Mouse (Mus musculus) G1E (cell line): Measurements from ENCODE around the gene Ralgps1. TPM values are rescaled to one million over a fixed set of nuclear protein-coding genes. Genes with fewer than 3 reads are reported as not detected.

ENCODE experiments used
- ATAC-seq: 2 replicates; pipeline ENCODE4 v1.8.0; 2016; ENCODE audit warnings: mild to moderate bottlenecking; ENCODE audit not compliant: insufficient number of reproducible peaks, poor library complexity, low FRiP score, severe bottlenecking; ENCODE audit errors: extremely low read depth
- DNase-seq: peaks from one replicate; pipeline ENCODE4 v3.0.0; 2012; ENCODE audit warnings: low spot score
- H3K27me3 ChIP-seq: 2 replicates; pipeline ENCODE4 v1.6.1; 2012; ENCODE audit warnings: mild to moderate bottlenecking, low read length, inconsistent platforms; ENCODE audit not compliant: insufficient read depth
- H3K36me3 ChIP-seq: replicated peaks from 2 replicates; pipeline ENCODE3; 2012; ENCODE audit warnings: mild to moderate bottlenecking, inconsistent platforms
- H3K4me1 ChIP-seq: 2 replicates; pipeline ENCODE4 v1.6.1; 2012; ENCODE audit warnings: low read depth, low read length, inconsistent platforms, mixed read lengths; ENCODE audit not compliant: insufficient read depth
- H3K4me3 ChIP-seq: 2 replicates; pipeline ENCODE4 v1.5.1; 2012; ENCODE audit warnings: low read depth, mild to moderate bottlenecking, inconsistent platforms, low read length, moderate library complexity, mixed read lengths
- H3K9me3 ChIP-seq: replicated peaks from 2 replicates; pipeline ENCODE4 v1.6.1; 2012; ENCODE audit warnings: inconsistent platforms
- CTCF ChIP-seq: IDR thresholded peaks from 2 replicates; pipeline ENCODE4 v1.5.1; 2012; ENCODE audit warnings: low read depth, low read length, inconsistent platforms, mixed read lengths
- GATA1 ChIP-seq: IDR thresholded peaks from 2 replicates; pipeline ENCODE4 v1.6.1; 2012; ENCODE audit warnings: borderline replicate concordance, low read length, inconsistent platforms, mixed read lengths
- GATA2 ChIP-seq: IDR thresholded peaks from 2 replicates; pipeline ENCODE4 v1.6.1; 2012; ENCODE audit warnings: low read depth, low read length, inconsistent platforms, borderline replicate concordance
- POLR2AphosphoS5 ChIP-seq: IDR thresholded peaks from 2 replicates; pipeline ENCODE4 v1.6.1; 2012; ENCODE audit warnings: low read depth, low read length, inconsistent platforms; ENCODE audit not compliant: insufficient replicate concordance
- TAL1 ChIP-seq: conservative IDR thresholded peaks from 2 replicates; pipeline ENCODE4 v1.6.1; 2012; ENCODE audit warnings: low read depth, low read length, inconsistent platforms, mixed read lengths
- polyA plus RNA-seq: library from polyadenylated mRNA; stranded (reverse); fragments of >175 nt; gene quantifications from 2 replicates; pipeline ENCODE4 v1.2.3, GENCODE M21; 2012
- total RNA-seq, 2 experiments: library from RNA; stranded (forward) in 1 of 2; stranded (reverse) in 1 of 2; fragments of 200-1000 nt in 1 of 2; fragments of >200 nt in 1 of 2; fragmentation: Nextera tagmentation in 1 of 2; gene quantifications; 2 replicates each; pipeline ENCODE4 v1.2.3; 2014 to 2017

The Ralgps1 gene
- total and polyA plus RNA-seq, 3 experiments: 1.8 to 6.4 (median 3.4) TPM

DNA sequence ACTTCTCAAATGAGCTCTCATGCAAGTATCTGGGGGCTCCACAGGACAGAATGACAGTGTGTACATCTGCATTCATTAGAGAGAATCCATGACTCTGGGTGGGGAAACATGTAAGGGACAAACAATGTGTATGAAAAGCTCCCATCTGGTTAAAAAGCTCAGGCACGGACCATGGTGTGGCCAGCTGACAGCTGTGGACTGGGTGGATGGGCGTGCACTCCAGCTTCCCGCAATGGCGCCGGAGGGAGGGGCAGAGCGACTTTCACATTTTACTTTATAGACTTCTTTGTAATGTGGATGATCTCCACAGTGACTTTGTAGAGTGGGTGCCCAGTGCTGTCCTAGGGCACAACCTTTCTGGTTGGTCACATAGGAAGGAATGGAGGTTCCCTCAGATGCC, 118.5 kb downstream of the Ralgps1 start:
- Histone ChIP-seq H3K4me1 (peaks cover 12% of the 10 kb centered on the region), H3K9me3 (no peaks in the 10 kb centered on the region), H3K36me3 (peaks cover 10% of the 10 kb centered on the region), H3K27me3 (no peaks in the 10 kb centered on the region), H3K4me3 (no peak overlapping the region)
- DNase-seq (no peak), ATAC-seq (no peak)
- TF ChIP-seq POLR2AphosphoS5 (no peak), GATA2 (no peak), CTCF (no peak), GATA1 (no peak), TAL1 (no peak)

- no peaks in the 10 kb centered on the region; the same call in 1 of the 2 replicates for H3K27me3 ChIP-seq
- no peaks in the 10 kb centered on the region for H3K9me3 ChIP-seq
- ATAC-seq: no peak
- no peaks in the 10 kb centered on the region for H3K4me1 ChIP-seq
- no peak overlapping the region for H3K4me3 ChIP-seq
- H3K36me3 ChIP-seq: peaks cover 7% of the 10 kb centered on the region
- DNase-seq: no peak
- TF ChIP-seq GATA2: no peak
- TF ChIP-seq CTCF: no peak
- no peak for TF ChIP-seq POLR2AphosphoS5
- TF ChIP-seq GATA1: no peak
- TF ChIP-seq TAL1: no peak
Measured at GRCm38 (mm10) chr2:33249922-33250633, 121.2 kb downstream of the Ralgps1 start.

DNA sequence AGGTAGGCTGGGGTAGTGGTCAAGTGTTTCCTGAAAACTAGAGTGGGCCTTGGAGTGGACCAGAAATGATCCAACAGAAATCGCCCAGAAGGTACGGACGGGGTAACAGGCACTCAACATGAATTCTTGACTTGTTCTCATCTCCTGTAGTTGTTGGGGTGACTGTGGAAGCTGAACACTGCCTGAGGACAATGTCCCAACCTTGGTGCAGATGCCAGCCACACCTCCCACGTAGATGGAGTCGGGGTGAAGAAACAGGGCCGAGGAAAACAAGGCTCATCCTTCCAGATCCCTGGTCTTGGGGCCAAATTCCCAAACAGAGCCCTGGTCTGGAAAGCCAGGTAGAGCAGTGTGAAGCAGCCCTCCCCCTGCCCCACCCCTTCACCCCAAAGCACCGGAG, 122.7 kb downstream of the Ralgps1 start:
- ATAC-seq (no peak), DNase-seq (no peak)
- H3K36me3 ChIP-seq: peaks cover 7% of the 10 kb centered on the region
- TF ChIP-seq TAL1 (no peak), POLR2AphosphoS5 (no peak), GATA2 (no peak), GATA1 (no peak)
- no peaks in the 10 kb centered on the region for H3K9me3 ChIP-seq
- H3K4me3 ChIP-seq: no peak overlapping the region
- no peaks in the 10 kb centered on the region for H3K4me1 ChIP-seq
- no peaks in the 10 kb centered on the region; the same call in 1 of the 2 replicates for H3K27me3 ChIP-seq

DNA sequence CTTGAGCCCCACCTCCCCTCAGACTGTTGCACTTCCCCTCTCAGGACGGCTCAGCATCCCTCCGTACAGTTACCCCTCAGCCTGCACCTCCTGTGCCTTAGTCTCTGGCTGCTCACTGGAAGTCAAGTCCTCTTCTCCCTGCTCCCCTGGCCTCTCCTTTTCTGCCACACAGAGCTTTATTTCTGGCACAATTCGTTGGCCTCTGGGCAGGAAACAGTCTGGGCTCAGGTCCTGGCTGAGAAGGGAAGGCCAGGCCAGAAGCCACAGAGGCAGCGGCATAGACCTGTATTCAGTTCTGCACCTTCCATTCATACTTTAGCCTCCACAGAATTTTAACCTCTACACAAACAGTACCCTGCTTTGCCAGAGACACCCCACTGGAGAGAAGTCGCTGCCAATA, 124.4 kb downstream of the Ralgps1 start:
- peaks cover 7% of the 10 kb centered on the region for H3K36me3 ChIP-seq
- DNase-seq (no peak), ATAC-seq (no peak)
- H3K4me3 ChIP-seq: no peak overlapping the region
- no peaks in the 10 kb centered on the region for H3K4me1 ChIP-seq
- H3K27me3 ChIP-seq: no peaks in the 10 kb centered on the region; the same call in 1 of the 2 replicates
- TF ChIP-seq GATA2 (no peak), POLR2AphosphoS5 (no peak), CTCF (no peak), GATA1 (no peak), TAL1 (no peak)
- H3K9me3 ChIP-seq: no peaks in the 10 kb centered on the region

GRCm38 (mm10) chr2:33245350-33245749, 125.9 kb downstream of the Ralgps1 start:
- H3K36me3 ChIP-seq: peaks cover 7% of the 10 kb centered on the region
- 0 out of 2 replicates have a peak, but pooled peaks cover 1% of the 10 kb centered on the region for H3K4me1 ChIP-seq
- ATAC-seq (no peak), DNase-seq (no peak)
- H3K9me3 ChIP-seq: no peaks in the 10 kb centered on the region
- H3K27me3 ChIP-seq: no peaks in the 10 kb centered on the region; the same call in 1 of the 2 replicates
- no peak overlapping the region for H3K4me3 ChIP-seq
- TF ChIP-seq CTCF (no peak), GATA2 (no peak), TAL1 (no peak), POLR2AphosphoS5 (no peak), GATA1 (no peak)

DNA sequence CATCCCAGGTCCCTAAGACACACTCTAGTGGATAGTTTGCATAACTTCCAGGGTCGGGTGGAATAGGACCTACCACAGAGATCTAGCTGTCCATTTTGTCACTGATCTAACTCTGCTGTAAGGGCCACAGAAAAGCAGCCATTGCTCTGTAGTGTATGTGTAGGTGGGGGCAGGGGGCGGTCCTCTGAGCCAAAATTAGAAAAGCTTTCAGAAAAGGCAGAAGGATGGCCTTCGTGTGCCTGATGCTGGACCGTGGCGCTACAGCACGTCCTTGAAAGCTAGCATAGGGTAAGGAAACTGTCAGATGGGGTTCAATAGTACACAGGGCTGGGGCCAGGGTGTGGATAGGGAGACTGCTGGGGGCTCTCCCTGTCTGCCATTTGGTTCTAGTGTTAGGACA, 126.4 kb downstream of the Ralgps1 start:
- H3K36me3 ChIP-seq: peaks cover 7% of the 10 kb centered on the region
- DNase-seq (no peak), ATAC-seq (no peak)
- peaks cover 1% of the 10 kb centered on the region; the same call in 1 of the 2 replicates for H3K27me3 ChIP-seq
- no peak for TF ChIP-seq GATA2
- TF ChIP-seq TAL1: no peak
- TF ChIP-seq GATA1: no peak
- TF ChIP-seq CTCF: no peak
- TF ChIP-seq POLR2AphosphoS5: no peak
- H3K9me3 ChIP-seq: no peaks in the 10 kb centered on the region
- H3K4me3 ChIP-seq: no peak overlapping the region
- 0 out of 2 replicates have a peak, but pooled peaks cover 2% of the 10 kb centered on the region for H3K4me1 ChIP-seq

- no peaks in the 10 kb centered on the region for H3K36me3 ChIP-seq
- no peak for ATAC-seq
Measured at GRCm38 (mm10) chr2:33237581-33237980, 133.7 kb downstream of the Ralgps1 start.

More at GRCm38 (mm10) chr2:33237581-33237980, 133.7 kb downstream of the Ralgps1 start:
- H3K4me3 ChIP-seq: no peak overlapping the region
- H3K4me1 ChIP-seq: 0 out of 2 replicates have a peak, but pooled peaks cover 2% of the 10 kb centered on the region
- H3K27me3 ChIP-seq: peaks cover 5% of the 10 kb centered on the region; the same call in 1 of the 2 replicates
- TF ChIP-seq CTCF (no peak), GATA1 (no peak), GATA2 (no peak), POLR2AphosphoS5 (no peak), TAL1 (no peak)
- DNase-seq: no peak
- no peaks in the 10 kb centered on the region for H3K9me3 ChIP-seq
